Mouse (Mus musculus): ENCODE data around the gene Brwd3.

- TF ChIP-seq CTCF (IDR thresholded peaks at IDR 0.05; ENCODE audit: low read depth) (no peak), EP300 (IDR thresholded peaks at IDR 0.05; ENCODE audit: low read depth) (no peak)
Observed at GRCm38 (mm10) chrX:108783724-108784123, 50.4 kb downstream of the Brwd3 start.

Measured in liver, embryonic 14.5 days (tissue).